Mouse (Mus musculus) heart, postnatal 0 days (tissue): ENCODE measurements around the gene Abl2. TPM values are rescaled to one million over a fixed set of nuclear protein-coding genes. Genes with fewer than 3 reads are reported as not detected.

Experiments
- ATAC-seq: fragments of 200-750 bp; cut with Nextera tagmentation; 2 replicates; pipeline ENCODE4 v1.8.0; 2017; ENCODE audit warnings: low read depth, moderate number of reproducible peaks, moderate library complexity; ENCODE audit not compliant: insufficient read depth
- DNase-seq: peaks from one replicate; pipeline ENCODE4 v3.0.0-alpha.2; 2016; ENCODE audit warnings: low spot score
- H3K27ac ChIP-seq: fragments of 300-500 bp; sonication (generic); 2 replicates; pipeline ENCODE4 v1.5.1; 2014; ENCODE audit warnings: low read depth, mild to moderate bottlenecking
- H3K27me3 ChIP-seq: fragments of 300-500 bp; sonication (generic); 2 replicates; pipeline ENCODE4 v1.6.1; 2014; ENCODE audit warnings: low read length, mixed read lengths; ENCODE audit not compliant: control insufficient read depth, insufficient read depth
- H3K36me3 ChIP-seq: fragments of 300-500 bp; sonication (generic); replicated peaks from 2 replicates; pipeline ENCODE4 v1.6.1; 2014; ENCODE audit warnings: low read length, mixed read lengths; ENCODE audit not compliant: control insufficient read depth, insufficient read depth
- H3K4me1 ChIP-seq: fragments of 300-500 bp; sonication (generic); 2 replicates; pipeline ENCODE4 v1.6.1; 2014; ENCODE audit warnings: antibody characterized with exemption; ENCODE audit not compliant: control insufficient read depth, insufficient read depth
- H3K4me2 ChIP-seq: fragments of 300-500 bp; sonication (generic); 2 replicates; pipeline ENCODE4 v1.6.1; 2014; ENCODE audit warnings: low read depth, mild to moderate bottlenecking, low read length, moderate library complexity
- H3K4me3 ChIP-seq: fragments of 300-500 bp; sonication (generic); 2 replicates; pipeline ENCODE4 v1.5.1; 2014; ENCODE audit warnings: low read depth, low read length
- H3K9ac ChIP-seq: fragments of 300-500 bp; sonication (generic); replicated peaks from 2 replicates; pipeline ENCODE4 v1.6.1; 2014; ENCODE audit warnings: low read depth, low read length, mixed read lengths
- H3K9me3 ChIP-seq: fragments of 300-500 bp; sonication (generic); replicated peaks from 2 replicates; pipeline ENCODE4 v1.6.1; 2016; ENCODE audit warnings: low read length; ENCODE audit not compliant: control insufficient read depth
- CTCF ChIP-seq: IDR thresholded peaks from 2 replicates; pipeline ENCODE4 v1.5.1; 2016; ENCODE audit warnings: antibody characterized with exemption, control low read depth, low read depth
- EP300 ChIP-seq: IDR thresholded peaks from 2 replicates; pipeline ENCODE4 v1.6.1; 2016; ENCODE audit warnings: antibody characterized with exemption, low read depth
- WGBS: fragments of 180-500 bp; shearing (Covaris S2); extraction: QIAGEN DNeasy Blood & Tissue Kit; methylation state at CpG from one replicate; pipeline ENCODE4 v1.1.7; 2014; 5-methylcytosine and 5-hydroxymethylcytosine counted together
- polyA plus RNA-seq: library from polyadenylated mRNA; unstranded; fragments of >200 nt; fragmentation: Nextera tagmentation; extraction: Ambion mirVana; gene quantifications from 2 replicates; pipeline ENCODE4 v1.2.1, GENCODE M21; 2015
- total RNA-seq: library from RNA; depleted of rRNA; stranded (reverse); fragments of >200 nt; gene quantifications from 2 replicates; pipeline ENCODE4 v1.2.3, GENCODE M21; 2014; ENCODE audit warnings: low replicate concordance

Gene Abl2
- total and polyA plus RNA-seq, 2 experiments from 2014 or later: 2.0 to 12.9 TPM

- DNase-seq (no peak), ATAC-seq (0 out of 2 replicates have a peak, but pooled peaks have one; percentile 33)
- WGBS: 58% methylated on average over 3 of the region's 3 CpGs
Measured at GRCm38 (mm10) chr1:156589811-156590305, 31.3 kb downstream of the Abl2 start.

GRCm38 (mm10) chr1:156590357-156590756, 31.8 kb downstream of the Abl2 start:
- 40% methylated on average over 1 of the region's 1 CpGs for WGBS
- H3K4me2 ChIP-seq: no peak overlapping the region

More at GRCm38 (mm10) chr1:156589811-156590305, 31.3 kb downstream of the Abl2 start:
- no peak overlapping the region for H3K4me3 ChIP-seq
- no peak overlapping the region for H3K27ac ChIP-seq
- H3K9me3 ChIP-seq: no peaks in the 10 kb centered on the region
- no peaks in the 10 kb centered on the region for H3K36me3 ChIP-seq
- no peak for TF ChIP-seq CTCF
- no peak for TF ChIP-seq EP300
- H3K27me3 ChIP-seq: no peaks in the 10 kb centered on the region
- no peak overlapping the region for H3K4me2 ChIP-seq
- peaks cover 4% of the 10 kb centered on the region; the same call in 1 of the 2 replicates for H3K4me1 ChIP-seq
- no peak overlapping the region for H3K9ac ChIP-seq

GRCm38 (mm10) chr1:156593267-156593666, 34.7 kb downstream of the Abl2 start:
- 65% methylated on average over 5 of the region's 5 CpGs for WGBS
- Histone ChIP-seq H3K4me1 (peaks cover 4% of the 10 kb centered on the region; the same call in 1 of the 2 replicates), H3K27ac (no peak overlapping the region), H3K4me3 (no peak overlapping the region), H3K36me3 (no peaks in the 10 kb centered on the region), H3K9ac (no peak overlapping the region), H3K27me3 (no peaks in the 10 kb centered on the region), H3K9me3 (no peaks in the 10 kb centered on the region), H3K4me2 (no peak overlapping the region)
- no peak for ATAC-seq
- DNase-seq: no peak
- TF ChIP-seq EP300 (no peak), CTCF (no peak)

More at GRCm38 (mm10) chr1:156590357-156590756, 31.8 kb downstream of the Abl2 start:
- no peak overlapping the region for H3K27ac ChIP-seq
- H3K4me1 ChIP-seq: peaks cover 4% of the 10 kb centered on the region; the same call in 1 of the 2 replicates
- ATAC-seq: no peak
- H3K36me3 ChIP-seq: no peaks in the 10 kb centered on the region
- no peak overlapping the region for H3K9ac ChIP-seq
- H3K27me3 ChIP-seq: no peaks in the 10 kb centered on the region
- no peak overlapping the region for H3K4me3 ChIP-seq
- DNase-seq: no peak
- no peaks in the 10 kb centered on the region for H3K9me3 ChIP-seq
- TF ChIP-seq EP300 (no peak), CTCF (no peak)

- Histone ChIP-seq H3K36me3 (no peaks in the 10 kb centered on the region; the same call in 1 of the 2 replicates), H3K4me2 (no peak overlapping the region), H3K9ac (no peak overlapping the region), H3K4me3 (no peak overlapping the region), H3K9me3 (no peaks in the 10 kb centered on the region), H3K4me1 (no peaks in the 10 kb centered on the region), H3K27me3 (no peaks in the 10 kb centered on the region), H3K27ac (no peak overlapping the region)
- no peak for DNase-seq
- TF ChIP-seq CTCF: no peak
- no peak for TF ChIP-seq EP300
- ATAC-seq: no peak
- WGBS: 87% methylated on average over 4 of the region's 4 CpGs
Measured at GRCm38 (mm10) chr1:156597089-156597488, 38.5 kb downstream of the Abl2 start.

GRCm38 (mm10) chr1:156602545-156602944, 44.0 kb downstream of the Abl2 start:
- H3K9ac ChIP-seq: no peak overlapping the region

More at GRCm38 (mm10) chr1:156602545-156602944, 44.0 kb downstream of the Abl2 start:
- DNase-seq (no peak), ATAC-seq (no peak)
- Histone ChIP-seq H3K4me1 (peaks cover 11% of the 10 kb centered on the region; the same call in 1 of the 2 replicates), H3K27ac (no peak overlapping the region), H3K36me3 (no peaks in the 10 kb centered on the region; the same call in 1 of the 2 replicates), H3K4me2 (no peak overlapping the region), H3K9me3 (no peaks in the 10 kb centered on the region), H3K4me3 (no peak overlapping the region), H3K27me3 (no peaks in the 10 kb centered on the region)
- TF ChIP-seq EP300 (no peak), CTCF (no peak)
- 75% methylated on average over 3 of the region's 3 CpGs for WGBS
